Mouse (Mus musculus) duodenum, adult 2 months (tissue): Measurements from ENCODE around the gene Polk. TPM values are rescaled to one million over a fixed set of nuclear protein-coding genes. Genes with fewer than 3 reads are reported as not detected.

Experiments
- polyA plus RNA-seq: library from polyadenylated mRNA; depleted of rRNA; stranded (reverse); fragments of >200 nt; gene quantifications from 2 replicates; pipeline ENCODE4 v1.2.3, GENCODE M21; 2012; ENCODE audit warnings: low replicate concordance; rRNA removed

Polk gene
- polyA plus RNA-seq, result 0.06 and 0.19 TPM in 2 replicates

DNA sequence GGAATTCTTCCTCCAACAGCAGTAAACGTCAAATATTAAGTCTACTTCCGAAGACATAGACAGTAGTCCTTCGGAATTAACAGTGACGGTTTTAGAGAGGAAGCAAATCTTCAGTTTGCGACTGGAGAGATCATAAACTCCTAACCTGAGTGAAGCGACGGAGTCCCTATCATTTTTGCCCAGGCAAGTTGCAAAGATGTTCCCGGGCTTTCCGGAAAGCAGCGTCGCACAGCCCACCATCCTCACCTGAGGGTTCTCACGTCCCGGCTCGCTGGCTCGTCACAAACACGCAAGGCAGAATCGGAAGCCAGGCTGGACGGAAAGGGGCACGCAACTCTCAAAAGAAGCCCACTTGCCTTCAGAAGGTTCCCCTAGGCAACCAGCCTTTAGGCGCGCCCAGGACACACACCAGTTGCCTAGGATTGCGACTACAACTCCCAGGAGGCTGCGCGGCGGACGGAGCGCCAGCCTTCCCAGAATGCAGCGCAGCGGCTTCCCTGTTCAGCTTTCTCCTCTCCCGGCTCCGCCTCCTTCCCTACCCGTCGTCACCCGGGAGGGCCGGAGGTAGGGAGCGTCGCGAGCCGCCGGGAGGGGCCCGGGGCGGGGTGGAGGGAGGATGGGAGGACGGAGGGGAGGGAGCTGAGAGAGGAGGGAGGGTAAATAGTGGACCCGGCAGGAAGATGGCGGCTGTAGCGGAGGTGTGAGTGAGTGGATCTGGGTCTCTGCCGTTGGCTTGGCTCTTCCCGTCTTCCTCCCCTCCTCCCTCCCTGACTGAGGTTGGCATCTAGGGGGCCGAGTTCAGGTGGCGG, at the start of gene Polk, which contains the start of gene Col4a3bp:
TSS of gene Polk (minus strand) at position 499 of the 809 bp plus-strand sequence.
TSS of gene Col4a3bp (plus strand) at position 538 of the 809 bp plus-strand sequence.

DNA sequence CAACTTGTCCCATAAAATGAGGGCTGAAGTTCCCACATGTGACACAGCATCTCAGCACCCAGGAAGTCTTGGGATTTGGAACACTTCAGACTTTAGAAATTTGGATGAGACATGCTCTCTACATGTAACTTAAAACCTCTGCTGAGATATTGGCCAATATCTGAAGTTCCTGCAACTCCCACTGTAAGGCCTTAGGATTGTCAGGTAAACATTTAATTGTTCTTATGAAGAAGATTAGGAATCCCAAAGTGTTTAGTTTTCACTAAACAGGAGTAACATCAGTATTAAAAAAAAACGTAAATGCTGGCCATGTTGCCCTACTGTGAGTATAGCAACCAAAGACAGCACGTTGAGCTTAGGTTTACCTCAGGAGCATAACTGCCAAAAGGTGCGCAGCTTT, 51.9 kb downstream of the Polk start, which contains the start of gene Gm17622:
TSS of gene Gm17622 (plus strand) at position 301 of the 400 bp plus-strand sequence.

GRCm38 (mm10) chr13:96470957-96471356, 71.4 kb downstream of the Polk start, which contains the start of gene Ankdd1b:
Ankdd1b (minus strand) TSS chr13:96471198.

Other genes starting within 250 kb of the Polk start
- gene Poc5, start 154.3 kb downstream of the Polk start, polyA plus RNA-seq, result 1.7 and 2.0 TPM in 2 replicates
- 1.9 TPM in 1 of 2 replicates, not detected in the other for gene Ankdd1b, start 71.4 kb downstream of the Polk start, polyA plus RNA-seq
- gene Gm17622, start 51.8 kb downstream of the Polk start, polyA plus RNA-seq, result not detected in 2 replicates
- 7.0 and 11.3 TPM in 2 replicates for gene Col4a3bp, start within 50 bp of the Polk start, polyA plus RNA-seq
- 7.0 and 7.7 TPM in 2 replicates for gene Hmgcr, start 128.4 kb upstream of the Polk start, polyA plus RNA-seq
- not detected in 2 replicates for gene Ankrd31, start 205.7 kb upstream of the Polk start, polyA plus RNA-seq